Mouse (Mus musculus) midbrain, postnatal 0 days (tissue): Measurements from ENCODE around the gene Hrct1. TPM values are rescaled to one million over a fixed set of nuclear protein-coding genes. Genes with fewer than 3 reads are reported as not detected.
A peak's percentile ranks its signal among the peaks of the same experiment; 100 is the strongest.

ENCODE experiments used
- ATAC-seq: fragments of 200-750 bp; cut with Nextera tagmentation; 2 replicates; pipeline ENCODE4 v1.8.0; 2017; ENCODE audit warnings: moderate number of reproducible peaks, mild to moderate bottlenecking, moderate TSS enrichment, moderate library complexity; ENCODE audit not compliant: low FRiP score
- DNase-seq: peaks from one replicate; pipeline ENCODE4 v3.0.0-alpha.2; 2015; ENCODE audit warnings: low spot score
- H3K27ac ChIP-seq: fragments of 300-500 bp; sonication (generic); 2 replicates; pipeline ENCODE4 v1.5.1; 2014; ENCODE audit warnings: low read depth, mild to moderate bottlenecking, low read length, mixed read lengths
- H3K27me3 ChIP-seq: fragments of 300-500 bp; sonication (generic); 2 replicates; pipeline ENCODE4 v1.6.1; 2014; ENCODE audit warnings: low read length, control low read depth, mixed read lengths; ENCODE audit not compliant: insufficient read depth
- H3K36me3 ChIP-seq: fragments of 300-500 bp; sonication (generic); 2 replicates; pipeline ENCODE4 v1.6.1; 2014; ENCODE audit warnings: low read length, control low read depth, mixed read lengths; ENCODE audit not compliant: insufficient read depth
- H3K4me1 ChIP-seq: fragments of 300-500 bp; sonication (generic); 2 replicates; pipeline ENCODE4 v1.6.1; 2014; ENCODE audit warnings: mild to moderate bottlenecking, control low read depth, antibody characterized with exemption, low read length, mixed read lengths; ENCODE audit not compliant: insufficient read depth
- H3K4me2 ChIP-seq: fragments of 300-500 bp; sonication (generic); 2 replicates; pipeline ENCODE4 v1.6.1; 2014; ENCODE audit warnings: low read depth, mild to moderate bottlenecking, low read length, mixed read lengths; ENCODE audit not compliant: poor library complexity, severe bottlenecking
- H3K4me3 ChIP-seq: fragments of 300-500 bp; sonication (generic); 2 replicates; pipeline ENCODE4 v1.5.1; 2014; ENCODE audit warnings: low read depth, mild to moderate bottlenecking, low read length, moderate library complexity
- H3K9ac ChIP-seq: fragments of 300-500 bp; sonication (generic); replicated peaks from 2 replicates; pipeline ENCODE4 v1.6.1; 2014; ENCODE audit warnings: mild to moderate bottlenecking, low read length, moderate library complexity, mixed read lengths; ENCODE audit not compliant: poor library complexity, severe bottlenecking
- H3K9me3 ChIP-seq: fragments of 300-500 bp; sonication (generic); 2 replicates; pipeline ENCODE4 v1.6.1; 2016; ENCODE audit warnings: low read length, control low read depth
- CTCF ChIP-seq: IDR thresholded peaks from 2 replicates; pipeline ENCODE4 v1.5.1; 2016; ENCODE audit warnings: antibody characterized with exemption, mild to moderate bottlenecking
- WGBS: fragments of 180-500 bp; shearing (Covaris S2); extraction: QIAGEN DNeasy Blood & Tissue Kit; methylation state at CpG from one replicate; pipeline ENCODE4 v1.1.7; 2014; 5-methylcytosine and 5-hydroxymethylcytosine counted together
- polyA plus RNA-seq: library from polyadenylated mRNA; unstranded; fragments of >200 nt; fragmentation: Nextera tagmentation; extraction: Ambion mirVana; gene quantifications from 2 replicates; pipeline ENCODE4 v1.2.1, GENCODE M21; 2015
- total RNA-seq: library from RNA; depleted of rRNA; stranded (reverse); fragments of >200 nt; gene quantifications from 2 replicates; pipeline ENCODE4 v1.2.3, GENCODE M21; 2014

Gene Hrct1
- total and polyA plus RNA-seq, 2 experiments from 2014 or later = 0.72 to 1.1 TPM

DNA sequence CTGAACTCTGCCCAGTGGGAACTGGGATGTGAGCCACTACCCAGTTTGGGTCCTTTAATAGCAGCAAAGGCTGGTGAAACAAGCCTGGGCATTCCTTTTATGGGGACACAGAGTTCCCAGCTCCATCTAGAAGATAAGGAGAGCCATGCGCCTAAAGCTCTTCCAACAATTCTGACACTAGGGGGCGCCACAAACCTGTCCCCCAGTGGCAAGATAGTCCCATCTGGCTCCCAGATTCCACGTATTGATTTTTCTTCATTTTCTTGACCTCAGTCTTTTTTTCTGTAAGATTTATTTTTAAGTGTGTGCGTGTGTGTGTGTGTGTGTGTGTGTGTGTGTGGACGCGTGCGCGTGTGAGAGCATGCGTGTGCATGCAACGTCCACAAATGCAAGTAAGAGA lies 33.5 kb downstream of the Hrct1 start:
- Histone ChIP-seq H3K4me3 (no peak overlapping the region), H3K9me3 (no peaks in the 10 kb centered on the region), H3K4me2 (no peak overlapping the region), H3K27ac (no peak overlapping the region), H3K4me1 (no peaks in the 10 kb centered on the region), H3K27me3 (no peaks in the 10 kb centered on the region), H3K36me3 (no peaks in the 10 kb centered on the region), H3K9ac (no peak overlapping the region)
- DNase-seq (no peak), ATAC-seq (no peak)
- TF ChIP-seq CTCF = peak; percentile 53
- WGBS = 75% methylated on average over 10 of the region's 10 CpGs

DNA sequence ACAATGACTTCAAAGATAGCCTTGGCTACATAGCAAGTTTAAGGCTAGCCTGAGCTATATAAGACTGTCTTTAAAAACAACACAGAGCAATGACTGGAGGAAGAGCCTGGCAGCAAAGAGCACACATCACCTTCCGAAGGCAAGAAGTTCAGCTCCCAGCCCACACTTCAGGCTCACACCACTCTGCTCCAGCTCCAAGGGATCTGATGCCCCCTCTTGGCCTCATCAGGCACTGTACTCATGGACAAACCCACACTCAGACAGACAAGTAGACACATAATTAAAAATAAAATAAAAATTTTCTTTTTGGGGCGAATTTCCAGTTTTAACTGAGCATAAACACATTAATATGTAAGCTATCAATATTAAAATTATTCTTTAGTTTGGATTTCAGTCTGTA lies 34.3 kb downstream of the Hrct1 start:
- no peaks in the 10 kb centered on the region for H3K9me3 ChIP-seq
- H3K9ac ChIP-seq = no peak overlapping the region
- 75% methylated on average over 2 of the region's 2 CpGs for WGBS
- H3K4me3 ChIP-seq = no peak overlapping the region
- H3K36me3 ChIP-seq = no peaks in the 10 kb centered on the region
- no peak for TF ChIP-seq CTCF
- no peaks in the 10 kb centered on the region for H3K4me1 ChIP-seq
- ATAC-seq = no peak
- no peaks in the 10 kb centered on the region for H3K27me3 ChIP-seq
- no peak overlapping the region for H3K27ac ChIP-seq
- no peak for DNase-seq
- H3K4me2 ChIP-seq = no peak overlapping the region

DNA sequence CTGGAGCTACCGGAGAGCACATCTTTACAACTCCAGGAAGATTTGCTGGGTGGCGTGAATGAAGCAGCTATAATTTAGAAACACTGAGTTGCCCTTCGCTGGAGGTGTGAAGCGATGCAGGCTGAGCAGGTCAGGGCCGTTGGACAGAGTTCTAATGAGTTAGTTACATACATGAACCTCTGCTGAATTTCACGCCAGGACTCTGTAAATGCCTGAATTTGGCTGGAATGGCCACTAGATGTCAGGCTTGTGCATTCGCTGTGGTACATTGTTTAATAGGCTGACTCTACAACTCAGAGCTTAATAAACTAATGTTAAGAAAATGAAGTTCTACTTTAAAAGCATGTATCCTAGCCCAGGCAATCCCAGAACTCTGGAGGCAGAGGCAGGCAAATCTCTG lies 36.4 kb downstream of the Hrct1 start:
- no peak for ATAC-seq
- DNase-seq = peak; percentile 78
- no peak overlapping the region for H3K4me2 ChIP-seq
- no peaks in the 10 kb centered on the region for H3K9me3 ChIP-seq
- TF ChIP-seq CTCF = peak; percentile 88
- 24% methylated on average over 7 of the region's 7 CpGs for WGBS
- no peaks in the 10 kb centered on the region for H3K36me3 ChIP-seq
- H3K4me1 ChIP-seq = no peaks in the 10 kb centered on the region
- H3K27ac ChIP-seq = no peak overlapping the region
- no peaks in the 10 kb centered on the region for H3K27me3 ChIP-seq
- H3K4me3 ChIP-seq = no peak overlapping the region
- H3K9ac ChIP-seq = no peak overlapping the region

DNA sequence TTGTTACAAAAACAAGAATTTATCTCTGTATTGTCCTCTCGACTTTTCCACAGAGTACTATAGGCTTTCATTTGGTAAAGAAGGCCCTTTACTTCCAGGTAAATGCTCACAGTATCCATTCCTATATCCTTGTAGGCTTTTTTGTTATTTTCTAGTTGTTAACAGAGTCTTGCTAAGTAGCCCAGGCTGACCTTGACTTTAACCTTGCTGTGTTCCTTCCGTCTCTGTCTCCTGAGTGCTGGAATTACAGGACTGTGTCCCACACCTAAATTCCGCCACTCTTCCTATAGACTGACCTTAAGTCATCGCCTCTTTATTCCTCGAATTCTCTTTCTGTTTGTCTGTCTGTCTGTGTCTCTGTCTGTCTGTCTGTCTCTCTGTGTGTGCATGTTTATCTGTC lies 41.4 kb downstream of the Hrct1 start:
- Histone ChIP-seq H3K36me3 (no peaks in the 10 kb centered on the region), H3K27me3 (no peaks in the 10 kb centered on the region), H3K9ac (no peak overlapping the region), H3K27ac (no peak overlapping the region), H3K4me1 (no peaks in the 10 kb centered on the region), H3K4me3 (no peak overlapping the region), H3K4me2 (no peak overlapping the region), H3K9me3 (no peaks in the 10 kb centered on the region)
- no peak for ATAC-seq
- 82% methylated on average over 5 of the region's 5 CpGs for WGBS
- TF ChIP-seq CTCF = no peak
- no peak for DNase-seq

DNA sequence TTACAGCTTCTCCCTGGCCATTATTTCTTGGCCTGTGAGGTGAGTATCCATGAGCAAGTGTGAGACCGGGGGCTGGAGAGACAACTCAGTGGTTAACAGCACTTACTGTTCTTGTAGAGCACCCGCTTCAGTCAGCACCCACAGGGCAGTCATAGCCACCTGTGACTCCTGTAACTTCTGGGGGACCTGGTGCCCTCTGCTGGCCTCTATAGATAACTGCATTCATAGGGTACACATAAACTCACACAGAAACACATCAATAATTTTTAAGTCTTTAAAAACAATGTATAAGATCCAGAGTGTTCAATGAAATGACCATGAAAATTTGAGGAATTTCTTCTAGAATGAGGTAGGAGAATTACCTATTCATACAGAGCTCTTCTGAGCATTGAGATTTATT lies 42.4 kb downstream of the Hrct1 start:
- H3K9me3 ChIP-seq = no peaks in the 10 kb centered on the region
- WGBS = 98% methylated on average over 2 of the region's 2 CpGs
- DNase-seq (no peak), ATAC-seq (no peak)
- H3K4me3 ChIP-seq = no peak overlapping the region
- H3K36me3 ChIP-seq = no peaks in the 10 kb centered on the region
- no peak overlapping the region for H3K9ac ChIP-seq
- no peak overlapping the region for H3K4me2 ChIP-seq
- no peaks in the 10 kb centered on the region for H3K4me1 ChIP-seq
- H3K27me3 ChIP-seq = no peaks in the 10 kb centered on the region
- TF ChIP-seq CTCF = 0 out of 2 replicates have a peak, but pooled peaks have one; percentile 3
- no peak overlapping the region for H3K27ac ChIP-seq

DNA sequence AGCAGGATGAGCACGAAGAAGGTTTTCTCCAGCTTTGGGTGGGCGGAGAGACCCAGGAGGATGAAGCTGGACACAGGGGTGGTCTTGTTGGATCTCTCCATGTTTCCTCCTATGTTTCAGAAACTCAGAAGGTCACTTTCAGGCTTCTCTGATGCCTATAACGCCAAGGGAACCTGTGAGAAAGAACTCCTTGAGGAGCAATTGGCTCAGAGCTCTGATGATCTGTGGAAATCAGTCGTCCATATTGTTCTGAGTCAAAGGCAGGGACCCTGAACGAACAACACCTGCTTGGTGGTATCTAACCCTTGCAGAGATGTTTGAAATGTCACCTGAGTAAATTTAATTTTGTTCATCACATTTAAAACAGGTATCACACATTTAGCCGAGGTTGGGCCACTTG lies 43.9 kb downstream of the Hrct1 start, which contains the start of gene Olfr159:
Gene Olfr159, minus strand, starts transcription at position 101 of the 400 bp plus-strand sequence.
- H3K27me3 ChIP-seq = no peaks in the 10 kb centered on the region
- DNase-seq (no peak), ATAC-seq (no peak)
- no peaks in the 10 kb centered on the region for H3K36me3 ChIP-seq
- no peak within 1 kb of the TSS for H3K27ac ChIP-seq
- H3K4me2 ChIP-seq = no peak within 1 kb of the TSS
- WGBS = 81% methylated on average over 6 of the region's 6 CpGs
- no peaks in the 10 kb centered on the region for H3K4me1 ChIP-seq
- no peak within 1 kb of the TSS for H3K4me3 ChIP-seq
- no peak for TF ChIP-seq CTCF
- no peaks in the 10 kb centered on the region for H3K9me3 ChIP-seq
- H3K9ac ChIP-seq = no peak within 1 kb of the TSS
